Mouse (Mus musculus): ENCODE results near the gene Dlgap1. TPM values are rescaled to one million over a fixed set of nuclear protein-coding genes. Genes with fewer than 3 reads are reported as not detected.

Gene Dlgap1
- polyA plus RNA-seq, 1 experiment: not detected

DNA sequence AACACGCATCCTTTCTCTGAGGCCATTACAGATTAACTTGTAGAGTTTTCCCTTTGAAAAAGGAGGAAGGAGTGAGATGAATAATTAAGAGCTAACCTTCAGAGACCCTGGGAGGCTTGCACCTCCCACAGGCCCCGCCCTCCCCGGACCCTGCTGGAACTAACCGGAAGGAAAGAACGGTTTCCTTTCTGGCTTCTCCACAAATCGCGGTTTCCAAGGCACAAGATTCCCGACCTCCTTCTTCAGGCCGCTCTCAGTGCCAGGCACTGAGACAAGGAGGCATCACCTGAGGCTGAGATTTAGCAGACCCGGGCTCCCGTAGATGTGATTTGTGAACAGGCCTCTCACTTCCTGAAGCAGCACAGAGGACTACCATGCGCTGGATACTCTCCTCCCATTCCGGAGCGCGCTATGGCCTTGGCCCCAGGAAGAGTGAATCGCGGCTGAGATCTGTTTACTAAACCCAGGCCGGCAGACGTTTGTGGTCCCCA, 782.3 kb downstream of the Dlgap1 start:
- H3K9me3 ChIP-seq: peaks cover 3% of the 10 kb centered on the region; the same call in 1 of the 2 replicates
- peak overlapping the region; percentile 1 for H3K4me3 ChIP-seq (replicated peaks)
- no peak for TF ChIP-seq GATA1 (IDR thresholded peaks at IDR 0.05; ENCODE audit: borderline replicate concordance, low read length)
- H3K36me3 ChIP-seq (replicated peaks; ENCODE audit: low read length): no peaks in the 10 kb centered on the region
- peaks cover 23% of the 10 kb centered on the region for H3K4me1 ChIP-seq
- peaks cover 90% of the 10 kb centered on the region for H3K27me3 ChIP-seq (replicated peaks)

DNA sequence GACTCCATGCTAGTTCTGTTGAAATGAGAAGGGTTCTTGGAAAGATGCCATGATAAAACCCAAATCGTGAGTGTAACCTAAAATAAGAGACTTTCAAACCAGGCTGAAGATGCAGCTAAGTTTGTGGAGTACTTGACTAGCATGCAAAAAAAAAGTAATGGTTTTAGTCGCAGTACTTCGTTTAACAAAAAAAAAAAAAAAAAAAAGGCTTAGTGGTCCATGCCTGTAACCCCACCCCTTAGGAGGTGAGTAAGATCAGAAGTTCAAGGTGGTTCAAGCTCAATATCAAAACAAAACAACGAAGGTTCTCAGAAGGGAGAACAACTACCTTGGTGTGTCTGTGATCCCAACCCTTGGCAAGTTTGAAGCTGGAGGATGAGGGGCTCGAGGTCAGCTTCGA, 782.8 kb downstream of the Dlgap1 start:
- Histone ChIP-seq H3K36me3 (replicated peaks; ENCODE audit: low read length) (no peaks in the 10 kb centered on the region), H3K9me3 (peaks cover 3% of the 10 kb centered on the region; the same call in 1 of the 2 replicates), H3K4me1 (peaks cover 23% of the 10 kb centered on the region), H3K4me3 (replicated peaks) (no peak overlapping the region), H3K27me3 (replicated peaks) (peaks cover 87% of the 10 kb centered on the region)
- TF ChIP-seq GATA1 (IDR thresholded peaks at IDR 0.05; ENCODE audit: borderline replicate concordance, low read length) (no peak), FLI1 (IDR thresholded peaks at IDR 0.05; ENCODE audit: low read length) (no peak)

DNA sequence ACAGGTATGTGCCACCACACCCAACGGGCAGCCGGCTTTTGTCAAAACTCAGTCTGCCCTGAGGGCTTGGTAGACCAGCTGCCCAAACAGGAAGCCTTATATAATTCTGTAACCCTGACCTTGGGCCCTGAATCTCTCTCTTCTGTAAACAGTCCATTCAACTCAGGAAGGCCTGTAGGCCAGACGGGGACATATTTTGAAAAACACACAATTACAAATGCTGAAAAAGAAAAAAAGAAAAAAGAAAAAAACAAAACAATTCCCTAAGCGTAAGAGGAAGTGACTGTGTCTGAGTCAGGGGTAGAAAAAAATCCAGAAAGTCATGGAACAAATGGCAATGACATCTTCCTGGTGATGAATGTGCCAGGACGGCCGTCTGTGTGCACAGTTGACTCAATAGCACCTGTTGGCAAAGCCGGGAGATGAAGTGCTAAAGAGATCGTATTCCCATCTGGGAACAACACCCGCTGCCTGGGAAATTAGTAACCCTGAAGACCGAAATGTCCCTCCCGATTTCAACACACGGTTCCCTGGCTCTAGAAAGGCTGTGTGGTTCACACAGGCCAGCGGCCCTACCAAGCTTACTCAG, 784.7 kb downstream of the Dlgap1 start:
- no peak for TF ChIP-seq FLI1 (IDR thresholded peaks at IDR 0.05; ENCODE audit: low read length)
- TF ChIP-seq GATA1 (IDR thresholded peaks at IDR 0.05; ENCODE audit: borderline replicate concordance, low read length): no peak
- Histone ChIP-seq H3K4me3 (replicated peaks) (no peak overlapping the region), H3K27me3 (replicated peaks) (peaks cover 84% of the 10 kb centered on the region), H3K4me1 (peaks cover 18% of the 10 kb centered on the region), H3K9me3 (peaks cover 3% of the 10 kb centered on the region; the same call in 1 of the 2 replicates), H3K36me3 (replicated peaks; ENCODE audit: low read length) (no peaks in the 10 kb centered on the region)

DNA sequence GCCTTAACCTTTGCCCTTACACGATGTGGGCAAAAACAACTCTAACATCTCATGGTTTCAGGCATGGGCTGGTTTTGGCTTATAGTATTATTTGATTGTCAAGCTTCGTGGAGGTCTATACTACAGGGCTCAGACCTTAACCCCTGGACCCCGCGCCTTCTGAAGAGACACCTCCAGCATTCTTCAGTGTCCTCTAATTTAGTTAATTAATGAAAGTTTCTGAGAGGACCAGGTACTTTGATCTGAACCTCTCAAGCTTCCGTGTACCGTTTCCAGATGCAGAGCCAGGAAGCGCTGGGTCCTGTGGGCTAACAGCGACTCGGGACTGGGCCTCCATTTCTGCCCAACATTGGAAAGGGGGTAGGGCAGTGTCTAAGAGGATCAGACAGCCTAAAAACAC, 785.2 kb downstream of the Dlgap1 start:
- H3K4me1 ChIP-seq: peaks cover 16% of the 10 kb centered on the region
- TF ChIP-seq FLI1 (IDR thresholded peaks at IDR 0.05; ENCODE audit: low read length): no peak
- no peak for TF ChIP-seq GATA1 (IDR thresholded peaks at IDR 0.05; ENCODE audit: borderline replicate concordance, low read length)

DNA sequence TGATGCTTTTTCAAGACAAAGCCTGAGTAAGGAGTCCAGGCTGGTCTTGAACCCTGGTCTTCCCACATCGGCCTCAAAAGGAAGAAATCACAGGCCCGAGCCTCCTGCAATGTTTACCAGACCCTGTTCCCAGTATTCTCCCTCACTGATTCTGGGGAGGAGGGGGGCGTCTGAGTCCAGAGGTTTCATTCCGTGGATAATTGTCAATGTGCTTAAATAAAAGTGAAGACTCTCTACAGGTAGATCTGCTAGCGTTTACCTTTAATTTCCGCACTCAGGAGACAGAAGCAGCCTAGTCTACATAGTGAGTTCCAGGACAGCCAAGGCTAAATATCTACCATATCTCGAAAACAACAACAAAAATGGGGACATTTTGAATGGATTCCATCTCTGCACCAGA, 785.8 kb downstream of the Dlgap1 start:
- no peaks in the 10 kb centered on the region for H3K9me3 ChIP-seq
- H3K4me1 ChIP-seq: peaks cover 16% of the 10 kb centered on the region
- no peak for TF ChIP-seq GATA1 (IDR thresholded peaks at IDR 0.05; ENCODE audit: borderline replicate concordance, low read length)
- no peak for TF ChIP-seq FLI1 (IDR thresholded peaks at IDR 0.05; ENCODE audit: low read length)
- peaks cover 75% of the 10 kb centered on the region for H3K27me3 ChIP-seq (replicated peaks)
- no peak overlapping the region for H3K4me3 ChIP-seq (replicated peaks)
- H3K36me3 ChIP-seq (replicated peaks; ENCODE audit: low read length): no peaks in the 10 kb centered on the region

More for the DNA sequence above, 785.2 kb downstream of the Dlgap1 start:
- no peaks in the 10 kb centered on the region for H3K36me3 ChIP-seq (replicated peaks; ENCODE audit: low read length)
- H3K27me3 ChIP-seq (replicated peaks): peaks cover 81% of the 10 kb centered on the region
- H3K4me3 ChIP-seq (replicated peaks): no peak overlapping the region
- peaks cover 3% of the 10 kb centered on the region; the same call in 1 of the 2 replicates for H3K9me3 ChIP-seq

DNA sequence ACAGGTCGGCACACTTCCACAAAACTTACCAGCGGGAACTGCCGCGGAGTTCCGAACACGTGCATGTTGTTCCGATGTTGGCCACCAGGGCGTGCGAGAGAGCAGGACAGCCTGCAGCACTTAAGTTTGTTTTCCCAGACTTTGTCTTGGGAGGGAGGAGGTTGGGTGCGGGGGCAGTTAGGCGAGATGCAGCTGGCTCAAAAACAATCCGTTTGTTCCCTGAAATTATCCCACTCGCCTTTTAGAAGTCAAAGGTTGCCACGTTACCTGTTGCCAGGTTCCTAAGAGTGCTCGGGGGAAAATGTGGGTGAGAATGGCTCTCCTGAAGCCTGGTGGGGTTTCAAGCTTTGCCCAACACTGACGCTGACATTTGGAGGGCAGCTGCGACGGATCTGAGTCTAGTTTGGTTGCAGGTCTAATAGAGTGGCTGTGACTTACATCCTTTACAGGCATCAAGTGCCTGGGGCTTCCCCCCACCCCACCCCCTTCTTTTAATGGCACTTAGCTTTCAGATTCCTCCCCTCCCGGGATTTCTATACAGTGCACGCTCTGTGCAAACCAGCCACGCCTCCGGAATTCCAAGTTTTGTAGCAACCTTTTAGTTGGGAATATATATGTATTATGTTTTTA, 786.3 kb downstream of the Dlgap1 start:
- H3K4me3 ChIP-seq (replicated peaks): peak overlapping the region; percentile 81
- TF ChIP-seq GATA1 (IDR thresholded peaks at IDR 0.05; ENCODE audit: borderline replicate concordance, low read length): no peak

DNA sequence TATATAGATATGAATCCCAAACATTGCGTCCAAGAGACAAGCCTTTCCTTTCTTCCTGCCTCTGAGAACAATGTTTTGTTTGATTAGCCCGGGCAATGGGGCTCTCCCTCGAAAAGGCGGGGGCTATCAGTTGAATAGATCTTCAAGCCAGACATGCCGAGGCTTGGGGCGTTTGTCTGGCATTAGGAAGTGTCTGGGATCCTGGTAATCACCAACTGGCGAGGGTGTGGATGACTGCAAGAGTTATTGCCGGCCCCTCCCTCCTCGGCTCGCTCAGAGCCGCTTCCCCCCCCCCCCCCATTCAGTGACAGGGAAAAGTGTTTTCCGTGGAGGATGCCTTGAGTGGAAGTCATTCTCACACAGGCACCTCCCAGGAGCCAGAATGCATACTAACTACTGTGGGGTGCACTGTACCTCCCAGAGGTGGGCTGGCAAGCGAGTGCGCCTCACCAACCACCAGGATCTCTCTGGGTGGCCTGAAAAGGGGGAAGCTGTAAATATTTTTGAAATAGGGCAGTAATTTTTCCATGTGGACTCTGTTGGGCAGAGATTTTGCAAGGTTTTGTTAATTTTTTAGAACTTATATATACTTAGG, 786.9 kb downstream of the Dlgap1 start:
- peak overlapping the region; percentile 71 for H3K4me3 ChIP-seq (replicated peaks)
- no peaks in the 10 kb centered on the region for H3K36me3 ChIP-seq (replicated peaks; ENCODE audit: low read length)
- H3K4me1 ChIP-seq: peaks cover 16% of the 10 kb centered on the region
- H3K9me3 ChIP-seq: no peaks in the 10 kb centered on the region
- no peak for TF ChIP-seq FLI1 (IDR thresholded peaks at IDR 0.05; ENCODE audit: low read length)
- no peak for TF ChIP-seq GATA1 (IDR thresholded peaks at IDR 0.05; ENCODE audit: borderline replicate concordance, low read length)
- peaks cover 68% of the 10 kb centered on the region for H3K27me3 ChIP-seq (replicated peaks)

More for the DNA sequence above, 786.3 kb downstream of the Dlgap1 start:
- no peaks in the 10 kb centered on the region for H3K9me3 ChIP-seq
- H3K27me3 ChIP-seq (replicated peaks): peaks cover 72% of the 10 kb centered on the region
- H3K36me3 ChIP-seq (replicated peaks; ENCODE audit: low read length): no peaks in the 10 kb centered on the region
- H3K4me1 ChIP-seq: peaks cover 16% of the 10 kb centered on the region

DNA sequence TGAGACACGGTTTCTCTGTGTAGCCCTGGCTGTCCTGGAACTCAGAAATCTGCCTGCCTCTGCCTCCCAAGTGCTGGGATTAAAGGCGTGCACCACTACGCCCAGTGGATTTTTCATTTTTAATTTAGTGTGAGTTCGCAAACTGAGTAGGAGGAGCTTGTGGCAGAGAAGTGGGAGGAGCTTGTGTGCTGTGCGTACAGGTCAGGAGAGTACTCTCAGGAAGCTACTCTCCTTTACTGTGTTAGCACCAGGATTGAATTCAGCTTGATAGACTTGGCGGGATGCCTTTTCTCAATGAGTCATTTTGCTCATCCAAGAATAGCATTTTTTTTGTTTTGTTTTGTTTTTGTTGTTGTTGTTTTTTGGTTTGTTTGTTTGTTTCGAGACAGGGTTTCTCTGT, 793.1 kb downstream of the Dlgap1 start:
- Histone ChIP-seq H3K36me3 (replicated peaks; ENCODE audit: low read length) (no peaks in the 10 kb centered on the region), H3K27me3 (replicated peaks) (peaks cover 15% of the 10 kb centered on the region), H3K4me1 (no peaks in the 10 kb centered on the region; the same call in 1 of the 2 replicates), H3K9me3 (peaks cover 8% of the 10 kb centered on the region), H3K4me3 (replicated peaks) (no peak overlapping the region)
- no peak for TF ChIP-seq FLI1 (IDR thresholded peaks at IDR 0.05; ENCODE audit: low read length)
- no peak for TF ChIP-seq GATA1 (IDR thresholded peaks at IDR 0.05; ENCODE audit: borderline replicate concordance, low read length)

DNA sequence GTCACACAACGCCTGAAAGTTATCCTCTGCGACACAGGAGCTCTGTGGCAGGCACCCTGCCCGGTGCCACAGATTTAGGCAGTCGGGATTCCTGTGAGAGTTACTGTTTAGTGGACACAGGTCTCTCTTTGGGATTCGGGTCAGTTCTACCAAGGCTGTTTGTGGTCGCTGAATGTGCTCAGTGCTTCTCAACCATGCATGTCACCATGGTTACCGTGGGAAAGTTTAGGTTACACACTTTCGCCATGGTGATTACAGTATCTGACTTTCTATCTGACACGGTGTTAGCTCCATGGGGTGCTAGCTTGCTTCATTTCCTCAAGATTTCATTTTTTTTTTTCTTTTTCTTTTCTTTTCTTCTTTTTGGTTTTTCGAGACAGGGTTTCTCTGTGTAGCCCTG, 793.8 kb downstream of the Dlgap1 start:
- TF ChIP-seq FLI1 (IDR thresholded peaks at IDR 0.05; ENCODE audit: low read length): no peak
- no peak for TF ChIP-seq GATA1 (IDR thresholded peaks at IDR 0.05; ENCODE audit: borderline replicate concordance, low read length)
- peaks cover 12% of the 10 kb centered on the region for H3K27me3 ChIP-seq (replicated peaks)
- no peaks in the 10 kb centered on the region for H3K36me3 ChIP-seq (replicated peaks; ENCODE audit: low read length)
- H3K4me1 ChIP-seq: no peaks in the 10 kb centered on the region; the same call in 1 of the 2 replicates
- H3K4me3 ChIP-seq (replicated peaks): no peak overlapping the region
- H3K9me3 ChIP-seq: peaks cover 8% of the 10 kb centered on the region

DNA sequence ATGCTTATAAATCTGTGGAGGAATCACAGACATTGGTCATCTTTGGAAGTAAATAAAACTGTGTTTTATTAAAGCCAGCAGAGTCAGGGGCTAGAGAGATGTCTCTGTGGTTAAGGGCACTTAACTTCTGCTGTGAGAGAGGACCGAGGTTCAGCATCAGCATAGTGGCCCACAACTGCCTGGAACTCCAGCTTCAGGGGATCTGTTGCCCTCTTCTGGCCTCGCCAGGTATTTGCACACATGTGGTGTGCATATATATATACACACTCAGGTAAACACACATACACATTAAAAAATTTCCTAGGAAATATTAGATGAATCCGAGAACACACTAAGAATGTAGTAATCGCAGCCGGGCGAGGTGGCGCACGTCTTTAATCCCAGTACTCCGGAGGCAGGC, 796.5 kb downstream of the Dlgap1 start:
- Histone ChIP-seq H3K9me3 (peaks cover 8% of the 10 kb centered on the region), H3K36me3 (replicated peaks; ENCODE audit: low read length) (no peaks in the 10 kb centered on the region), H3K4me3 (replicated peaks) (no peak overlapping the region), H3K4me1 (no peaks in the 10 kb centered on the region), H3K27me3 (replicated peaks) (peaks cover 4% of the 10 kb centered on the region)
- TF ChIP-seq FLI1 (IDR thresholded peaks at IDR 0.05; ENCODE audit: low read length) (no peak), GATA1 (IDR thresholded peaks at IDR 0.05; ENCODE audit: borderline replicate concordance, low read length) (no peak)
